Mouse (Mus musculus): ENCODE data around the gene Slc43a1.

GRCm38 (mm10) chr2:84895495-84896198, 57.0 kb downstream of the Slc43a1 start:
- TF ChIP-seq CTCF (IDR thresholded peaks at IDR 0.05; ENCODE audit: low read depth), result no peak
- TF ChIP-seq EP300 (IDR thresholded peaks at IDR 0.05; ENCODE audit: low read depth), result no peak

Data from heart, postnatal 0 days (tissue).